Mouse (Mus musculus) E14TG2a.4 (cell line): ENCODE data around the gene Smcr8.

Source experiments
- H3K27me3 ChIP-seq: 2 replicates; pipeline ENCODE4 v1.6.1; 2014; ENCODE audit warnings: low read length, control low read depth; ENCODE audit not compliant: insufficient read depth
- H3K36me3 ChIP-seq: 2 replicates; pipeline ENCODE4 v1.6.1; 2014; ENCODE audit warnings: low read length, control low read depth; ENCODE audit not compliant: insufficient read depth
- H3K4me1 ChIP-seq: replicated peaks from 2 replicates; pipeline ENCODE4 v1.6.1; 2014; ENCODE audit warnings: low read depth, low read length, control low read depth
- H3K4me3 ChIP-seq: replicated peaks from 2 replicates; pipeline ENCODE4 v1.5.1; 2014; ENCODE audit warnings: mild to moderate bottlenecking, low read length
- H3K9me3 ChIP-seq: 2 replicates; pipeline ENCODE4 v1.6.1; 2014; ENCODE audit warnings: low read length, control low read depth
- CTCF ChIP-seq: conservative IDR thresholded peaks from 2 replicates; pipeline ENCODE4 v1.5.1; 2014; ENCODE audit warnings: low read length
- NANOG ChIP-seq: IDR thresholded peaks from 2 replicates; pipeline ENCODE4 v1.6.1; 2014; ENCODE audit warnings: borderline replicate concordance, low read length, mixed read lengths
- POU5F1 ChIP-seq: IDR thresholded peaks from 2 replicates; pipeline ENCODE4 v1.6.1; 2014; ENCODE audit warnings: low read length, borderline replicate concordance

Smcr8 gene

DNA sequence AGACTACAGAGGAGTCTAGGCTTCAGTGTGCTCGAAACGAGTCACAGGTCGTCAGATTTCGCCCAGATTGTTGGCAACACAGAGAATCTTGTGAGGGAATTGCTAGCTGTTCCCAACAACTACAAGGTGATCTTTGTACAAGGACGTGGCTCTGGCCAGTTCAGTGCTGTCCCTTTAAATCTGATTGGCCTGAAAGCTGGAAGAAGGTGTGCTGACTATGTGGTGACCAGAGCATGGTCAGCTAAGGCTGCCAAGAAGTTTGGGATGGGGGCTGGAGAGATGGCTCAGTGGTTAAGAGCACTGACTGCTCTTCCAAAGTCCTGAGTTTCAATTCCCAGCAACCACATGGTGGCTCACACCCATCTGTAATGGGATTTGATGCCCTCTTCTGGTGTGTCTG lies 39.1 kb downstream of the Smcr8 start:
- no peak overlapping the region for H3K4me3 ChIP-seq
- no peaks in the 10 kb centered on the region for H3K36me3 ChIP-seq
- TF ChIP-seq NANOG = no peak
- no peak for TF ChIP-seq CTCF
- TF ChIP-seq POU5F1 = no peak
- H3K9me3 ChIP-seq = no peaks in the 10 kb centered on the region
- H3K27me3 ChIP-seq = no peaks in the 10 kb centered on the region
- peaks cover 5% of the 10 kb centered on the region for H3K4me1 ChIP-seq

DNA sequence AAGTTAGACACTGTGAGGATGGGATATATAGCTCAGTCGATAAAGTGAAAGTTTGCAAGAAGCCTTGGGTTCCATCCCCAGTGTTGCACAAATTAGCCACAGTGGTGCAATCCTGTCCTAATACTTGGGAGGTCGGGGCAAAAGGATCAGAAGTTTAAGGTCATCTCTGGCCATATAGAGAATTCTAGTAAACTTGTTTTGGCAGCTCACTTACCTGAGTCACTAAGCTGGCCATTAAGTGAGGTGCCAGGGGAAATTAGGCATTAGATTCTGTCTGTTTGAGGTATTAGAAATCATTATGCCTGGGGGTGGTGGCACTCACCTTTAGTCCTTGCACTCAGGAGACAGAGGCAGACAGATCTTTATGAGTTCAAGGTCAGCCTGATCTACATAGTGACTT lies 46.4 kb downstream of the Smcr8 start:
- Histone ChIP-seq H3K27me3 (peaks cover 7% of the 10 kb centered on the region; the same call in 1 of the 2 replicates), H3K4me1 (no peaks in the 10 kb centered on the region), H3K4me3 (no peak overlapping the region), H3K36me3 (no peaks in the 10 kb centered on the region), H3K9me3 (no peaks in the 10 kb centered on the region)
- TF ChIP-seq NANOG (no peak), POU5F1 (no peak), CTCF (no peak)

DNA sequence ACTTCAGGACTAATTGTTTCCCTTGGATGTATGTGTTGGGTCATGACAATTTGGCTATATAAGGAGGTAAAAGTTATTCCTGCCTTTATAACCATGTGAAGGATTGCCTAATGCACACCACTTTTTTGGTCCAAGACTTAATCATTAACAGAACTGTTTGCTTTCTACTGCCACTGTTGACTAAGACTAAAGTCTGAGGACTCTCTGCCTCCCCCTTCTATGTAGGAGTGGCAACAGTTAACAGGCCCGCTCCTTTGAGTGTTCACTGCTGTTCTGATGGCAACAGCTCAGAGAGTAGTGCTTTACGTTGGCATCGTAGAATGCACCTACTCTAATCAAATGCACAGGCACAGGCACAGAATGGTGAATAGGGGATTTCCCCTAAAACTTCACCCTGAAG lies 47.9 kb downstream of the Smcr8 start:
- Histone ChIP-seq H3K36me3 (no peaks in the 10 kb centered on the region), H3K27me3 (peaks cover 7% of the 10 kb centered on the region; the same call in 1 of the 2 replicates), H3K4me3 (no peak overlapping the region), H3K4me1 (0 out of 2 replicates have a peak, but pooled peaks cover 1% of the 10 kb centered on the region), H3K9me3 (no peaks in the 10 kb centered on the region)
- TF ChIP-seq POU5F1 = no peak
- TF ChIP-seq CTCF = no peak

DNA sequence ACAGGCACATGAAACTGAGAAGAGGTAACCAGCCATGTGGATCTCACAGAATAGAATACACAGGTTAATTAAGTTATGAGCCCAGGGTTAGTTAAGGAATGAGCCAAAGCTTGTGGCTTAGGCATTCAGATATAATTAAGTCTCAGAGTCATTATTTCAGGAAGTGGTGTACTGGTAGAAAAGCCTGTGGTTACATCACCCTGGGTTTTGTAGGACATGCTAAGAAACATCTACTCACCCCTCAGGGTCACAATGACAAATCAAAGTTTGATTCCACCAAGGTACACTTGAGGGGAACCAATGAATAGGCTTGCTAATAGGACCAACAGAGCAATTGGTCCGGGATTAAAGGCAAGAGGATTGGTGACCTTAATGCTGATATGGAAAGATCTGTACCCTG lies 49.4 kb downstream of the Smcr8 start:
- H3K36me3 ChIP-seq = peaks cover 4% of the 10 kb centered on the region; the same call in 1 of the 2 replicates
- no peaks in the 10 kb centered on the region for H3K9me3 ChIP-seq
- H3K4me3 ChIP-seq = no peak overlapping the region
- peaks cover 9% of the 10 kb centered on the region for H3K4me1 ChIP-seq
- H3K27me3 ChIP-seq = peaks cover 7% of the 10 kb centered on the region; the same call in 1 of the 2 replicates
- no peak for TF ChIP-seq NANOG
- TF ChIP-seq POU5F1 = no peak
- TF ChIP-seq CTCF = no peak

DNA sequence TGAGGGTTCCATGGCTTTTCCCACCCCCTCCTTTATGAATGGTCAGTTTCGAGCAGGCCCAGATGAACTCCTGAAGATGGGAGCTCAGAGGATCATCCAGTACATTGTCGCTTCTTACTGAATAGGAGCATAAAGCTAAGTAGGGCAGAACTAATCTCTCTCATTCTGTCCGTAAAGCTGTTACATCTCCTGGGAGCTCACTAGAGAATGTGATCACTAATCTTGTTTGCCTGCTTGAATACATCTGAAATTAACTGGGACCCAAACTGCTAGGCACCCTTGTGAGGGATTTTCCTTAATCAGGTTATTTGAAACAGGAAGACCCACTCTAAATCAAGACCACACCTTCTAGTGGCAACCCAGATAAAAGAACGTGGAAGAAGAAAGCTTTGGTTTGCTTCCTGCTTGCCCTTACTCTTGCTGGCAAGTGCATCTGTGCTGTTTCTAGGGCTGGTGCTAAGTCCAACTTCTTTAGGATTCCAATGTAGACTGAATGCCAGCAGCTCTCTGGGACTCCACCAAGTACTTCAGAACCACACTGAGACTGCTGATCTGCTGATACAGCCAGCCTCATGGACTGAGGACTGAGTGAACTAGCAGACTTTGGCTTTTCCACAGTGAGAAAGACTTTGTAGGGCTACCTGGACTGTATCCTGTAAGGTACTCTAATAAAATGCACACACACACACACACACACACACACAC lies 50.1 kb downstream of the Smcr8 start:
- H3K4me1 ChIP-seq = peaks cover 15% of the 10 kb centered on the region
- peaks cover 7% of the 10 kb centered on the region; the same call in 1 of the 2 replicates for H3K27me3 ChIP-seq
- no peaks in the 10 kb centered on the region for H3K9me3 ChIP-seq
- TF ChIP-seq POU5F1 (no peak), NANOG (no peak), CTCF (no peak)
- no peak overlapping the region for H3K4me3 ChIP-seq
- peaks cover 11% of the 10 kb centered on the region; the same call in 1 of the 2 replicates for H3K36me3 ChIP-seq

DNA sequence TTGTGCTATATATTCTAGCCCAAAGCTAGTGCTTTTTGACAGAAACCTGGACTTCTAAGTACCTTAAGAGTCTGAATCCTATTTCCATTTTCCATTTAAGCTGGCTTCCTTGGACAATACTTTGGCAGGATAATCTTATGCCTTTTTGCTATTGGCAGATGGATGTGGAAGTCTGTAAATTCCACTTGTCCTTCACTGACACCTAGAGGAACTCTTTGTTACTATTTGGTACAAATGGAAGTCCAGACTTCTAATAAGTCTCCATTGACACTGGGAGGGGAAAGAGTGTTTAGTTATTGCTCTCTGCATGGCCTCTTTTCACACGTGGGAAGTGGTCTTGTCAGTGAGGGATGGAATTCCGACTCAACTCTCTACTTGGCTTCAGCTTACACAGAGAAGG lies 51.6 kb downstream of the Smcr8 start:
- Histone ChIP-seq H3K4me1 (peaks cover 16% of the 10 kb centered on the region), H3K27me3 (peaks cover 7% of the 10 kb centered on the region; the same call in 1 of the 2 replicates), H3K9me3 (no peaks in the 10 kb centered on the region), H3K4me3 (no peak overlapping the region), H3K36me3 (peaks cover 23% of the 10 kb centered on the region)
- no peak for TF ChIP-seq POU5F1
- TF ChIP-seq CTCF = no peak
- TF ChIP-seq NANOG = no peak

DNA sequence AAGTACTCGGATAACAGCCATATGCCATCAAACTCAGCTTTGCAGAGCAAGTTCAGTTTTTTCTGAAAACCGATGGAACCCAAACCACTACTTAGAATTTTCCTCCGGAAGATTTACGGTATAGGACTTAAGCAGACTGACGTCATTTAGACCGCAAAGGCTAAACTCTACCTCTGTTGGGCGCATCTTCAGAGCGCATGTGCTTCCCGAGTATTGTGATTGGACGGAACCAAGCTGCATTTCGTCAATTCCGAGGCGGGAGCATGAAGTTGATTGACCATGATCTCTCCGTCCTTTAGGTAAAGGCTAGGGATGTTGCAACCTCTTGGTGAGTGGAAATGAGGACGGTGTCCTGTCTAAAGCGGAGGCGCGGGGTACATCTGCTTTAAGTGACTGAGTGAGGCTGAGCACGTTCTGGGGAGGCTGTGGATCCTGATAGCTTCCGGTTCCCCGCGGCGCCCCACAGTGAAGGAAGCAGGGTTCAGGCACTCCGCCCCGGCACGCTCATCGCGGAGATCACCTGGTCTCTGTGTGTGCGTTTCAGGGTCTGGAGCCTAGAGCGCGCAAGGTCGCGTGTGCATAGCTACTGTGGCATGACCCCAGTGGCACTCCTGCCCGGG lies 53.2 kb downstream of the Smcr8 start, which contains the start of gene Dhrs7b:
Gene Dhrs7b (plus strand): TSS at position 199 of the 620 bp plus-strand sequence.
- no peaks in the 10 kb centered on the region for H3K9me3 ChIP-seq
- H3K4me1 ChIP-seq = peaks cover 27% of the 10 kb centered on the region
- peaks cover 7% of the 10 kb centered on the region; the same call in 1 of the 2 replicates for H3K27me3 ChIP-seq
- peak; percentile 18; the same call in 1 of the 2 replicates for TF ChIP-seq NANOG
- TF ChIP-seq CTCF = no peak
- TF ChIP-seq POU5F1 = 0 out of 2 replicates have a peak, but pooled peaks have one; percentile 10
- H3K36me3 ChIP-seq = peaks cover 33% of the 10 kb centered on the region
- peak within 1 kb of the TSS; percentile 83 for H3K4me3 ChIP-seq

DNA sequence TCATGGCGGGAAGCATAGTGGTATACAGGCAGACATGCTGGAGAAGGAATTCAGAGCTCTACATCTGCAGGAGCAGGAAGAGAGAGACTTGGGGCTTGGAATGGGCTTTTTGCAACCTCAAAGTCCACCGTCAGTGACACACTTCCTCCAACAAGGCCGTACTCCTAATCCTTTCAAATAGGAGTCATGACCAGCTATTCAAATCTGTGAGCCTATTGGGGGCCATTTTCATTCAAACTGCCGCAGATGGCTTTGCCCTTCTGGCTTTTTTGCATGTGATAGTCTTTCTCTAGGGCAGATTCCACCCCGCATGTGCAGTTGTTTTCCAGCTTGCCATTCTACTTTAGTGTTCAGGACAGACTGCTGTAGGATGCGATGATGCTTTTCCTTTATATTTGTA lies 59.6 kb downstream of the Smcr8 start:
- Histone ChIP-seq H3K9me3 (no peaks in the 10 kb centered on the region), H3K4me3 (0 out of 2 replicates have a peak overlapping the region, but pooled peaks have one; percentile 3)
- TF ChIP-seq POU5F1 (no peak), NANOG (no peak), CTCF (no peak)

More for the DNA sequence above, 59.6 kb downstream of the Smcr8 start:
- peaks cover 61% of the 10 kb centered on the region for H3K4me1 ChIP-seq
- peaks cover 45% of the 10 kb centered on the region for H3K36me3 ChIP-seq
- H3K27me3 ChIP-seq = no peaks in the 10 kb centered on the region
